Mouse (Mus musculus) testis, postnatal 10 days (tissue): ENCODE measurements around the gene Sec16a.

Experiments
- DNase-seq: peaks from one replicate; pipeline ENCODE4 v3.0.0; 2021; ENCODE audit warnings: low spot score

Gene Sec16a

DNA sequence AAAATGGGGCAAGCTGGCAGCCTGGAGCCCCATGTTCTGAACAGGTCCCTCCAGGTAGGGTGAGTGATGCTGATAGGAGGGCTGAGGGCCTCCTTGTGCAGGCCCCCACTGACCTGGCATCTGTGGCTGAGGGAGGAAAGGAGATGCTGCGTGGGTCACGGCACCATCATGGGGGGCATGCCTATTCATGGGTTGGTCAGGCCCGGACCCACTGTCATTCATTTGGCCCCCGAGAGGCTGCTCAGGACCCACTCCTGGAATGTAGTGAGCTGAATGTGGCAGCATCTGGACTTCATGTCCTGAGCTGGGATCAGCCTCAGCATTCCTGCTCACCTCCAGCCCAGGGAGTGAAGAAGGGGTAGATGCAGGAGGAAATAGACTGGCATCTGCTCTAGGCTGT lies 3.8 kb downstream of the Sec16a start:
- no peak for DNase-seq

DNA sequence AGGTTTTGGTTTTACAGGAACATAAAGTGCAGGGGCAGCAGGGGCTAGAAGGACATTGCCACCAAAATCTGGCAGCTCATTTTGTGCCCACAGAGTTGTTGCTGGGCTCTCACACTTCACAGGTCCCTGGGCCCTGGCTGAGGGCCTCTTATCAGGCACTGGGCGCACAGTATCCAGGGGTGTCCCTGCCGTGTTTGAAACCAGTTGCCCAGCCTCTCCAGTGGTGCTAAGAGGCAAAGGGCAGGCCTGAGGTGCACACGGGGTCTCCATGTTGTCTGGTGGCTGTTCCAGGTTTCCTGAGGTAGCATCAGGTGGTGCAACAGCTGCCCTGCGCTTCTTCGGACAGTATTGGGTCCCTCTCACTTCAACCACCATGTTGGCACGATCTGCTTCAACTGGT lies 5.3 kb downstream of the Sec16a start:
- no peak for DNase-seq

DNA sequence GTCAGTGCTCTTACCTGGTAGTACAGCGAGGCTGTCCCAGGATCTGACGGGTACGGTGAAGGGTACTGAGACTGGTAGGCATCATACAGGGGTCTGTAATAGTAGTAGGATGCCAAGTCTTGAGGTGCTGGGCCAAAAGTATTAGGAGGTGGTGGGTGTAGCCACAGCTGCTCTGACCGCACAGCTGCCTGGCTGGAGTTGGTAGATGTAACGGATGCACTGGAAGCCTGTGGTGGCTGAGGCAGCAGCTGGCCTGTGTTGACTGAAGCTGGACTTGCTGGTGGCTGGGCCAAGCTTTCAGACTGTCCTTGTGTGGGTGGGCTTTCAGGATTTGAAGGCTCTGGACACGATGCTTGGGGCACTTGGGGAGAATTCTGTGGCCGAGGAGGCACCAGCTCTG lies 6.6 kb downstream of the Sec16a start:
- DNase-seq, result no peak

DNA sequence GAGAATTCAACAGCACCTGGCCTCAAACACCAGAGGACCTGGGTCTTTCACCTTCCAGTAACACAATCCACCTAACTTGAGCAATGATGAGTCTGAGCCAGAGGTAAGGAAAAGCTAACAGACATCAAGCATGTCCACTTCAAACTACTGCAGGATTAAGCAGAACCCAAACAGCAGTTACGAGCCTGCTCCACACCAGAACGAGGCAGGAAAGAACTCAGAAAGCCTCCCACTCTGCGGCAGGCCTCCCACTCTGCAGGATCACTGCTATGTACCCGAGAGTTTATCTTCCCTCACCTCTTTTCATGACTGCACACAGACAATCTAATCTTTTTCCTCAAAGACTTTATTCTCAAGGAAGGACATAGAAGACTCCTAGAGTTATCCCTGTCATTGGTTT lies 7.8 kb downstream of the Sec16a start:
- DNase-seq, result no peak

DNA sequence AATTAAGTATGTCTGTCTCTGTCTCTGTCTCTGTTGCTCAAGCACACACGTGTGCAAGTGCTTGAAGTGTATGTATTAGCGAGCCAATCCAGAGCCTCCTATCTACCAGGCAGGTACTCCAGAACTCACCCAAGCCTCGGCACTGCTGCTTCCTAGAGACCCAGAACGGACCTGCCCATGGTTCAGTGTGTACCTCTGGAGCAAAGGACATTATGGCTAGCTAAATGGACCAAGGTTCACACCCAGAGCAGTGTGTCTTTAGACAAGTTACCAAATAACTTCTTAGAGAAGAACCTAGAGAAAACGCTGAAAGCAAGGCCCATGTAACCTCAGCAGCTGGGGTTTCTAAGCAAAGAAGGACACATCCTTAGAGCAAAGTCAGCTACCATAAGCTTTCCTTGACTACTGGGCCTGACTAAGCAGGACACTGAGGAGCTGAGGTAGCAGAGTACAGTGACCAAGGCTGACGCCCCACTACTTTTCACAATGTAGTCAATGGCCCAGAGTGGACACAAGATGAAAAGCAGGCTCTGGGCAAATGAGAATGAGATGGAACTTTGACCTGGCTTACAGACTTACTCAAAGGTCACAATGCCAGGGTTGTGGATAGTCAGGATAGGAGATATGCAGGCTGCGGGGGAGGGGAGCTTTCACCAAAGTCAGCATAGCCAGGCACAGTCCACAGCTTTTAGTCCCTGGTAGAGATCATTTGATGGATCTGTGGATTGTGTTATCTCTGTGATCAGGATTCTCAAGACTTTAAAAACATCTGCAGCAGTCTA lies 10.0 kb downstream of the Sec16a start:
- no peak for DNase-seq

DNA sequence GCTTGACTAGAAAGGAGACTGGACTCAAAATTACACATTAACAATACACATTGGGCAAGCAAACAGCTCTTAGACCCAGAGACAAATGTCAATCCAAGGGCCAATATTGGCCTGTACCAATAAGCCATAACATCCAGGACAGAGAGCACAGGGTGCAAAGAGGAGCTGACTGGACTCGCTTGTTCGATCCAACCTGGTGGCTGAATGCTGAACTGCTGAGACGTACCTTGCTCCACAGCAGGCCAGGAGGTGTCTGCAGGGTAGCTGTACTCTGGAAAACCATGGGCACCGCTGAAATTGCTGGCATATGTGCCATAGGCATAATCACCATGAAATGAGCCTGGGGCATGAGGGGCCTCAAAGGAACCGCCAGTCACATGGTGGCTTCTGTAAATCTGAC lies 15.2 kb downstream of the Sec16a start:
- no peak for DNase-seq

DNA sequence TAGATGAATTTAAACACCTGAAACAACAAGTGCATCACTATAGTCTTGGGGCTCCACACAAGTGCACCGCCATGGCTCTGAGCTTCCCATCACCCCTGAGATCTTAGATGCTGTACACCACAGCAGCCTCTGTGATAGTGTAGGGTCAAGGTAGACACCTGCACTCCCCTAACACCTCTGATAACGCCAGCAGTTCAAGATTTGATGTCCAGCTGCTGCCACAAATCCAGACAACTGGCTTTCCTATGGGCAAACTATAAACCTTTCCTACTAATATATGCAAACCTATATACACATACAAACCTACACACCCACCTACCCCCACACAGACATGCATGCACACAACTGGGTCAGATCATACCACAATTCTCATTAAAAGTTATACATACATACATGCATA lies 20.5 kb downstream of the Sec16a start:
- no peak for DNase-seq

DNA sequence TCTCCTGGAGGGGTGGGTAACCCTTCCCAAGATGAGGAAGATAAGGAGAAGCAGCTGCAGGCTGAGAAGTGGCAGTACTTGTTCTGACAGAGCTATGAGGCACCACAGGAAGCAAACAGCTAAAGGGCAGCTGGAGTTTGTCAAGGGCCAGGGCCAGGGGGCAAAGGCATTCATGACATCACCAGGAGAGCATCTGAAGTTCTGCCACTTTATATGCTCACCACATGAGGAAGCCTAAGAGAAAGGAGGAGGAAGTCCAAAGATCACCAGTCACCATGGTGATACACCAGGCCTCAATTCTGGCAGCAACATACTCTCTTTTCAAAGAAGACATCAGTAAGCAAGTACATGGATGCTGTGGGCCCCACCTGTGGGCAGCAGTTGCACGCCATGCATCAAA lies 21.9 kb downstream of the Sec16a start:
- no peak for DNase-seq

DNA sequence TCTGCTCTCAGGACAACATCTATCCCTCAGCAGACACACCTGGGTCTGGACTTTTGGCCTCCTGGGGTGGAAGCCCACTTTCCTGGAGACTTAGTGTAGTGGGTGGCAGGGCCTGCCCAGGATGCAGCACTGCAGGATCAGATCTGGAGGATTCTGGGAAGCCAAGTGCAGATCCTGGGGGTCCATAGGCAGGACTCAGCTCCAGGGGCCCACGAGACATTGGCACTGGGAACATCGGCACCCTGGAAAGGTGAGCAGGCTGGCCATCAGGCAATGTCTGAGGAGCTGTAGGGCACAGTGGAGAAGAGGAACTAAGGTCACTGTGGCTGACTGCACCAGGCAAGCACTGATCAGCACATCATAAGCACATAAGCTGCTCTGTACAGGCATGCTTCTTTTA lies 23.0 kb downstream of the Sec16a start:
- DNase-seq, result no peak

DNA sequence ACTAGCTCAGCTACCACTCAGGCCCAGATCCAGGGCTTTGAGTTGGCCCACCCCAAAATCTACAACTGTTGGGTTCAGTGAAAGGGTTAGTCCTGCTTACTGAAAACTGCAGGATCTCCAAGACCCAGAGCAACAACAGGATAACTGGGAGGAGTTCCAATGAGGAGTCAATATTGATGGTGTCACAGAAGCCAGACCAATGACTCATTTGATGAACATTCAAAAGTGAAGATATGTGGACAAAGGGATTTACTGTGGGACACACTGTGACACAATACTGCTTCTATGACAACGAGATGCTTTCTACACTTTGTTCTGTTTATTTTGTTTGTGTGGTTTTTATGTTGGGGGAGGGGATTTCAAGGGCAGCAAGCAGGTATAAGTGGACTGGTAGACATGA lies 26.9 kb downstream of the Sec16a start:
- no peak for DNase-seq

DNA sequence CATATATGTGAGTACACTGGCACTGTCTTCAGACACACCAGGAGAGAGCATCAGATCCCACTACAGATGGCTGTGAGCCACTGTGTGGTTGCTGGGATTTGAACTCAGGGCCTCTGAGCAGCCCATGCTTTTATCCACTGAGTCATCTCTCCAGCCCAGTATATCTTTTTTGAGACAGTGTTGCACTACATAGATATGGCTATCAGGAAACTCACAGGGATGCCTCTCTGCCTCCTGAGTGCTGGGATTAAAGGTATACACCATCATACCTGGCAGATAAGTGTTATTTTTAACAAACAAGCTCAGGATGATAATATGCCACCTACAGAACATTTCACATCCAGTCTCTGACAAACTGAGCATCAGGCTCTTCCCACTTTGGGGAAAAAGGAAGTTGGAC lies 27.9 kb downstream of the Sec16a start:
- no peak for DNase-seq

DNA sequence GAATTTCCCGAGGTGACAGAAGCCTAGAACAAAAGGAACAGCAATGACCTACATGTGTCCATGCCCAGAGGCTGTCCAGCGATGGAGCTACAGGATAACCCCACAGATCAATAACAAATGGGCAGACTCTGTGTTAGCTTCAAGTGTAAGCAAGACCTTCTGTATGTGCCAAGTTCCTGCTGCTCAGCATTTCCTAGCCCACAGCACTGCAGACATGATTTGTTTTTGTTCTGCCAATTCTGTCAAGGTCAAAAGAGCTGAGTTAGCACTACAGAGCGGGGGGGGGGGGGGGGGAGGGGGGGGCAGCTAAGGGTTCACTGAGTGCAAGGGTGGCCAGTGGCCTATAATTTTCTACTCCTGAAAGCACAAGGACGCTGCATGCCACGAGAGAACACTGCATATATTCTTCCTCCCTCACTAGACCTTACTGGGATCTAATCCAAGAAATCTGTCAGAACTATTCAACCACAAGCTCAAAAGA lies 34.0 kb downstream of the Sec16a start:
- no peak for DNase-seq

DNA sequence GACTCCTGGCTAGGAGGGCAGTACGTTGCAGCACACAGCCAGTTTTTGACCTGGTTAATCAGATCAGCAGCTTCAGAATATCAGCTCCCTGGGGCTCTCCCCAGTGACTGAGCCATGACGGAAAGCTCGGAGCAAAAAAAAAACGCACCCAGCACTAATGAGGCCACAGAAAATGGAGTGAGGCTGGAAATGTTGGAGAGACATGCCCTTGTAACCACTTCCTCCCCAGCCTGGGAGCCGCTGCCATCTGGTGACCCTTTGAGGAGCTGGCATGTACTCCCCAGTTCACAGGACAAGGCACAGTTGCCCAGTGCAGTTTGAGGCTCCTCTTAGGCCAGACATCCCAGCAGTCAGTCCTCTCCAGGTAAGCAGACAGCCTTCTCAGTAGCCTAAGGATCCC lies 34.9 kb downstream of the Sec16a start:
- no peak for DNase-seq

DNA sequence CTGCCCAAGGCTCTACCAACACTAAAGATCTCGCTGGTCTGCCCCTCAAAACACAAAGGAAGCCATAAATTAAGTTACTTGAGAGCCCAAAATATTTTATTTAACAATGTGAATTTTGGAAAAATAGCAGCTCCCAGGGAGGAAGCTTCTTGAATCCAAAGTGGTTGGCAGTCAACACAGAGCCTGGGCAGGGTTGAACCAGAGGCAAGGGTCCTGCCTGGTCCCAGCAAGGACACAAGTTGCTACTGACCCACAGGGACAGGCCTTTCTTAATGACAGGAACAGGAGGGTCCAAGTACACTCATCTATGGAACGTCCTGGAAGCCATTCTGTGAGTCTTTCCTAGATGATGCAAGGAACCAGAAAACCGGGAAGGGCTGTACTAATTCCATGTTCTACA lies 35.7 kb downstream of the Sec16a start:
- DNase-seq, result no peak

DNA sequence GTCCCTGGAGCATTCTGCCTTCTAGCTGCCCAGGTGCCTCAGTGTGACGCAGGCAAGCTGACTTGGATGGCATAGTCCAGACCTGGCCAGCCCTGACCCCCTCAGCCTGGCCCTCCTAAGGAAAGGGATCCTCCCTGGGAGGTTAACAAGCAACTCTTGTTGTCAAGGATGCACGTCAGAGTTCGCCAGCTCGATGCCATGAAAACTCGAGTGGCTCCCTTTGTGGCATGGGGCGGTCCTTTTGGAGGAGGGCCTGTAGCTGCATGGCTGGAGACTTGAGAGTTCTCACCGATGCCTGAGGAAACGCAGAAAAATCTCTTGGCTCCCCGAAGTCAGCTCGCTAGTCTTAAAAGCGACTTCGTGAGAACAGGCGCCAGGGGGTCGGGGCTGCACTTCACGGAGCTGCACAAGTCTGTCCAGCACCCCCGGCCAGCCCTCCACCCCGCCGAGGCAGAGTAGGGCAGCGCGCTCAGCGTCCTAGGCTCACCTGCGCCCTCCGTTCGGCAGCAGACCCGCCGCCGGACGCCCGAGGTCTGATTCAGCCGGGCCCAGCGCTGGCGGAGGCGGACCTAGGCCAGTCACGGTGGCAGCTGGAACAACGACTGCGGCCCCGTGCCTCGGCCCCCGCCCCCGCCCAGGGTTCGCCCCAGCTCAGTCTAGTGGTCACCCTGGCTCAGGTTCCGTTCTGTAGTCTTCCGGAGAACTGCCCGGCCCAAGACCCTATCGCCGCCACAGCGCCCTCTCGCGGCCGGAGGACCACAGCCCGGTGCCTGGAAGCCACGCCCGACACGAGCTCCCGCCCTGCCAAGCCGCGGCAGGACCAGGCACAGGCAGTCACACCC lies 36.3 kb downstream of the Sec16a start, which contains the start of gene Inpp5e:
Inpp5e (minus strand) TSS at position 689 of the 842 bp plus-strand sequence.
- peak; percentile 99 for DNase-seq

DNA sequence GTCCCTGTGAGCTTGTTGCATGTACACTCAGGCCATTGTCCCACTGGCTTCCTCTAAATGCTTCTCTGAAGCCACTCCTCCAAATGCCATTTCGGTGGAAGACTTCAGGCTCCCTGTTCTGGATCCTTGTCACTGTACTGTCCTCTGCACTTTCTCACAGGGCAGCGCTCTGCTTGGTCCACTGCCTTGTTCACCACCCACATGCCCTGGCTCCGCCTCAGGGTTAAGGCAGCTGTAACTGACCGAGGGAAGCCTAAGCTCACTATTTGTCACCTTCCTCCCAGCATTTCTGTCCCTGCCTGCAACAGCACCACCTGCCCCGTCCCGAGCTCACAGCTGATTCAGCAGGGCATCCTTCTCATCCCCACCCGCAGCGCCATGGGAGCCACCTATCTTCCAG lies 41.7 kb downstream of the Sec16a start:
- DNase-seq, result no peak

DNA sequence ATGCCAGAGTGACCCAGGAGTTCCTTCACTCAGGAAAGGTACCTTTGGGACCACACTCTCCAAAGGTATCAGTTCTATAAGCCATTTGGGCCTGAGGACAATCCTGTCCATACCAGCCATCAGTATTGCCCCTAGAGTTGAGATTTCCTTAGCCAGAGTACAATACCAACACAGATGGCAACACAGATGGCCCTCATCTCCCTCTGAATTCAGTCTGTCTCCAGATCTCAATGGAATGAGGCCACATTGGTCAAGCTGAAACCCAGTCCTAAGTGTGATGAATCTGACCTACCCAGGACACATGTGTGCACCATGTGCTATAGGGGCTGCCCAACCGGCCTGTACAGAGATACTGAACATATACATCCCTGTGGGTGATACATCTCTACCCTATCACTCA lies 42.8 kb downstream of the Sec16a start:
- DNase-seq, result no peak

DNA sequence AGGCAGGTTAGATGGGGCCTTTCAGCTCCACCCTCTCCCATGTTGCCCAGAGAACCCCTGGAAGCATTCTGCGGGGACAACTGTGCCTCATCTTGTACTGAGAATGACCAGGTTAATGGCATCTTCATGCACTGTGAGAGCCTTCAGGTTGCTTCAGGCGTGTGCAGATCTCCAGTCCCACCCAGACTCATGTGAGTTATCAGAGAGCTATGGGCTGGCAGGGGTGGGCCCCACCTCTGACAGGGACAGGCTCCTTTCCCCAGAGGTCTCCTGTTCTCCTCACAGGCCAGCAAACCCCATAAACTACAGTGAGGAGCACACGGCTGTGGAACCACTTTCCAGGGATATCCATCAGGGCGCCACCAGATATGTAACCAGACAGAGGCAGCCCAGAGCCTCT lies 44.0 kb downstream of the Sec16a start:
- no peak for DNase-seq

DNA sequence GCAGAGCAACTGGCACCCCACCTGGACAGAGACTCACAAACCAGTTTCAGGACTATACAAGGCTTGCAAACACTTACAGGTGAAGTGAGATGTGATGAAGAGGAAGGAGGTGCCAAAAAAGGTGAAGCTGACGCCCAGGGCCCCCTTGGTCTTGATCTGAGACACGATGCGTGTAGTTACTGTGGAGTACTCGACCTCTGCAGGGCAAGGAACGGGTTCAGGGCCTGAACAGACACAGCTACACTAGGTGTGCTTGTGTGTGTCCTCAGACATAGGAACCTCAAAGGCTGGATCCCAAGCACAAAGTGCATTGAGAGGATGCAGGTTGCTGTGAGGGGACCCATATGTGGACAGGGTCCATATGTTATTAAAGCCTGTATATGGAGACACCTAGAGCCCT lies 44.7 kb downstream of the Sec16a start:
- no peak for DNase-seq

DNA sequence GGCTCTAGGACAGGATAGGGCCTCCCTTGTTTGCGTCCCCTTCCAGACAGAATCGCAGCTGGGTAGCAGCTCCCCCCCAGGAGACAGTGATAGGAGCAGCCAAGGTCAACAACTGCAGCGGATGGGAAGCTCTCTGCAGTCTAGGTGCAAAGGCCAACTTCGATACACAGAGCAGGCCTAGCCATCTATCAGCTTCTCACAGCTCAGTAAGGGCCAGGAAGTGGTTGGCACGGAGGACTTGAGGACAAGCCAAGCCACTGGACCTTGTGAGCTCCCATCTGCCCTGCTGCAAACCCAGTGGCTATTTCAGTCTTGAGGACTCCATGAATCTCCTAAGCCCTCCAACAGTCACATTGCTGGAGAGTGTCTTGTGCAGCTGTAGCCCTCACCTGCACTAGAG lies 45.4 kb downstream of the Sec16a start:
- DNase-seq, result no peak

DNA sequence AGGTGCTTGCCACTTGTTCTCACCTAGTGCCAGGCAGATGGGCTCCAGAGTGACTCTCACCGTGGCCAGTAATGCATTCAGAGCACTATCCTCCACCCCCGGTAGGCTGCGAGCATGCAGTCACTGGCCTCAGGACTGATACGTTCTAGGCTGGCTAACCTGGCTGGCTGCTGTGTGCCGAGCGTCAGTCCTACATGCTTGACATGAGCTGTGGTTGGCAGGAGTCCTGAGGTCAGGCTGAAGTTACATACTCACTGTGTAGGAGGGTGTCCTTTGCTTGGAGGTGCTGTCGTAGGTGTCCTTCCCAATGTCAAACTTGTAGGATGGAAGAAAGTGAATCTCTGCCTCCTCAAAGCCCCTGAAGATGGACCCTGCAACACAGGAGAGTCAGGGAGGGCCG lies 46.0 kb downstream of the Sec16a start:
- no peak for DNase-seq

DNA sequence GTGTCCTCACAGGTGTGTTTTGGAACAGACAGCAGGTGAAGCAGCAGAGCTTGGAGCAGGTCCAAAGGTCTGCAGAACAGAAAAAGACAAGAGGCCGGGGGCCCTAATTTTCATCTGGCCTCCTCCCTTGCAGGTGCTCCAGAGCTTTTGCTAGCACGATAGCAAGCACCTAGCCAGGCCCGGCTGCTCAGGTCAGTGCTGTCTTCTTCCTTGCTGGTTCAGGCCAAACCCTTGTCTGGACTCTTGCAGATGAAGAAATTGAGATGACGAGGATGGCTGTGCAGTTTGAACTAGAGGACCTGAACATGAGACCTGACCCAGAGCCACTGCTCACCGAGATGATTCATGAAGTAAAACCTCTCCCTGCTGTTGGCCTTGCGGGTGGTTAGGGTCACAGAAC lies 53.4 kb downstream of the Sec16a start:
- DNase-seq, result no peak

DNA sequence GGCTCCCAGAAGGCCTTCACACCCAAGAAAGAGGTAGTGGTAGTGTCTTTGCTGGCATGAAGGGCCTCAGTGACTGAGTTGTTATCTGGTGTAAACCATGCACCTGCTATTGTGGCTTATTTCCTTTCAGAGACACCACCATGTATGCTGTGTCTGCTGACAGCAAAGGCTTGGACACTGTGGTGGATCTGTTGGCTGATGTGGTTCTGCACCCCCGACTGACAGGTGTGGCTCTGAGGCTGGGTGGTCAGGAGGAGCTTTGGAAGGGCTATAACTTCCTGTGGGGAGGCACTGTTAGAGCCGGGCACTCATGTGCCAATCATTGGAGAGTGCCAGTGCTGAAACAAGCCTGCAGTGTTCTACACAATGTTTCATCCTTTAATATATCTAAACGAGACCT lies 54.1 kb downstream of the Sec16a start:
- DNase-seq, result no peak
